In genomic region chr4:59873830-59874229, GRCm38 (mm10) we compare ENCODE assay signal across 17 mouse cellular contexts. TPM values are rescaled to one million over a fixed set of nuclear protein-coding genes. Genes with fewer than 3 reads are reported as not detected.
DNase-seq lines count a peak whose midpoint lies in the region; ATAC-seq and TF ChIP-seq lines count a peak whose summit lies in the region.
"Had no signal": no experiment of that assay in that cellular context is flagged by ENCODE, and none has a peak within 500 bp of the region (broad histone marks: within the 10 kb centered on the region; RNA-seq: fewer than 3 reads in every experiment).

No protein-coding gene starts in this region.

- DNase-seq in embryo, embryonic 10 days (ENCODE audit: low spot score): peak; percentile 16
- DNase-seq in embryo, embryonic 9.5 days (ENCODE audit: extremely low spot score): no peak
- no peak for DNase-seq in liver, embryonic 14.5 days (ENCODE audit: low read depth in 3 of 3, low spot score in 3 of 3)
- DNase-seq in liver, postnatal 0 days: no peak
- DNase-seq in ES-E14 (ENCODE audit: low read depth, low spot score): peak; percentile 56
- no peak for DNase-seq in adrenal gland, postnatal 10 days
- no peak for DNase-seq in c-Kit-positive CD71-positive TER-119-positive erythroid progenitor cells, embryonic 14.5 days (ENCODE audit: low spot score)
- DNase-seq: adrenal gland, adult 2 months; right cerebral cortex, postnatal 4 days had no signal

- H3K9me3 ChIP-seq in liver, embryonic 14.5 days (ENCODE audit: control insufficient read depth, low read length): no peaks in the 10 kb centered on the region
- no peaks in the 10 kb centered on the region for H3K9me3 ChIP-seq in liver, postnatal 0 days (ENCODE audit: low read length)
- H3K9me3 ChIP-seq in ES-E14 (ENCODE audit: control insufficient read depth, insufficient read depth, low read depth, low read length): no peaks in the 10 kb centered on the region
- H3K9me3 ChIP-seq: heart, embryonic 15.5 days; intestine, embryonic 15.5 days had no signal

- no peaks in the 10 kb centered on the region for H3K27me3 ChIP-seq in liver, embryonic 14.5 days (ENCODE audit: control insufficient read depth, insufficient read depth, low read length)
- no peaks in the 10 kb centered on the region for H3K27me3 ChIP-seq in liver, postnatal 0 days (ENCODE audit: insufficient read depth, low read length)
- H3K27me3 ChIP-seq: heart, embryonic 15.5 days; intestine, embryonic 15.5 days had no signal

- H3K4me1 ChIP-seq in liver, embryonic 14.5 days (replicated peaks; ENCODE audit: control insufficient read depth in 2 of 2, insufficient read depth in 2 of 2, low read length in 1 of 2): peaks cover 0 to 3% of the 10 kb centered on the region in 2 experiments; a peak in 2 of 4 replicates
- no peaks in the 10 kb centered on the region for H3K4me1 ChIP-seq in liver, postnatal 0 days (ENCODE audit: insufficient read depth)
- H3K4me1 ChIP-seq in ES-E14 (ENCODE audit: control insufficient read depth in 2 of 2, insufficient read depth in 2 of 2, low read length in 2 of 2, poor library complexity in 1 of 2): peaks cover 0 to 4% of the 10 kb centered on the region in 2 experiments; a peak in 2 of 4 replicates

- no peak for TF ChIP-seq EP300 in liver, embryonic 14.5 days (IDR thresholded peaks at IDR 0.05; ENCODE audit: low read depth)
- TF ChIP-seq EP300 in liver, postnatal 0 days (IDR thresholded peaks at IDR 0.05; ENCODE audit: low read depth): no peak

- no peak overlapping the region for H3K4me2 ChIP-seq in liver, embryonic 14.5 days (ENCODE audit: low read depth)
- H3K4me2 ChIP-seq in liver, postnatal 0 days (ENCODE audit: low read depth, low read length): no peak overlapping the region
- H3K4me2 ChIP-seq: heart, embryonic 15.5 days; intestine, embryonic 15.5 days had no signal

- peaks cover 97% of the 10 kb centered on the region for H3K79me2 ChIP-seq in macrophage (ENCODE audit: inconsistent target)

- H3K36me3 ChIP-seq in liver, embryonic 14.5 days (replicated peaks; ENCODE audit: control insufficient read depth, insufficient read depth, low read depth): no peaks in the 10 kb centered on the region
- H3K36me3 ChIP-seq in liver, postnatal 0 days (replicated peaks; ENCODE audit: insufficient read depth, low read length): 0 out of 2 replicates have a peak, but pooled peaks cover 3% of the 10 kb centered on the region
- H3K36me3 ChIP-seq in ES-E14 (ENCODE audit: control insufficient read depth, insufficient read depth, low read length, poor library complexity, severe bottlenecking) (peaks cover 2% of the 10 kb centered on the region), macrophage (ENCODE audit: inconsistent target) (0 out of 2 replicates have a peak, but pooled peaks cover 2% of the 10 kb centered on the region)
- H3K36me3 ChIP-seq: heart, embryonic 15.5 days; intestine, embryonic 15.5 days had no signal

- 29% methylated on average over 5 of the region's 5 CpGs for WGBS in liver, embryonic 14.5 days (ENCODE audit: insufficient replicate concordance)
- 35% methylated on average over 5 of the region's 5 CpGs for WGBS in liver, postnatal 0 days (ENCODE audit: insufficient replicate concordance)
- WGBS in macrophage (ENCODE audit: missing documents): 21% methylated on average over 5 of the region's 5 CpGs

- TF ChIP-seq CTCF in liver, embryonic 14.5 days (IDR thresholded peaks at IDR 0.05; ENCODE audit: low read depth): peak; percentile 11; the same call in 1 of the 2 replicates
- TF ChIP-seq CTCF in liver, postnatal 0 days (IDR thresholded peaks at IDR 0.05; ENCODE audit: low read depth): no peak

- H3K27ac ChIP-seq in liver, embryonic 14.5 days: no peak overlapping the region
- H3K27ac ChIP-seq in liver, postnatal 0 days (ENCODE audit: low read depth): no peak overlapping the region
- H3K27ac ChIP-seq in ES-E14 (ENCODE audit: insufficient read depth, low read depth, low read length, poor library complexity, severe bottlenecking) (no peak overlapping the region), macrophage (0 out of 2 replicates have a peak overlapping the region, but pooled peaks have one; percentile 17)
- H3K27ac ChIP-seq: heart, embryonic 15.5 days; intestine, embryonic 15.5 days; kidney, postnatal 0 days had no signal

- in situ Hi-C loops in ES-E14 (cut with MboI; ENCODE audit: low sequenced_read_pairs in 2 of 2, unreplicated experiment in 2 of 2): no loop called here

- ATAC-seq in liver, embryonic 14.5 days (ENCODE audit: insufficient read depth): no peak
- no peak for ATAC-seq in liver, postnatal 0 days
- ATAC-seq: intestine, embryonic 15.5 days had no signal

- H3K4me3 ChIP-seq in liver, embryonic 14.5 days (ENCODE audit: insufficient read depth in 1 of 2, low read depth in 2 of 2, low read length in 2 of 2): no peak overlapping the region
- no peak overlapping the region for H3K4me3 ChIP-seq in liver, postnatal 0 days (ENCODE audit: low read depth, low read length)
- H3K4me3 ChIP-seq in ES-E14 (ENCODE audit: insufficient read depth in 1 of 2, low read depth in 1 of 2, low read length in 2 of 2, poor library complexity in 1 of 2, severe bottlenecking in 1 of 2) (no peak overlapping the region), macrophage (ENCODE audit: inconsistent target) (no peak overlapping the region)
- H3K4me3 ChIP-seq: heart, embryonic 15.5 days; intestine, embryonic 15.5 days had no signal

- H3K9ac ChIP-seq in liver, embryonic 14.5 days (replicated peaks): no peak overlapping the region
- H3K9ac ChIP-seq in liver, postnatal 0 days (replicated peaks): no peak overlapping the region
- H3K9ac ChIP-seq in ES-E14 (ENCODE audit: insufficient read depth, low read depth, low read length, poor library complexity, severe bottlenecking): no peak overlapping the region
- H3K9ac ChIP-seq: heart, embryonic 15.5 days; intestine, embryonic 15.5 days had no signal

TF ChIP-seq in ES-E14, 5 proteins besides CTCF, POLR2A, EP300 and RAD21:
- TF ChIP-seq MAFK (IDR thresholded peaks at IDR 0.05; ENCODE audit: insufficient read depth, low read depth, low read length) (no peak), HCFC1 (IDR thresholded peaks at IDR 0.05; ENCODE audit: borderline replicate concordance, insufficient read depth, low read length) (no peak), CHD2 (IDR thresholded peaks at IDR 0.05; ENCODE audit: low read depth, low read length) (no peak), ZNF384 (IDR thresholded peaks at IDR 0.05; ENCODE audit: low read depth, low read length) (no peak), ZC3H11A (IDR thresholded peaks at IDR 0.05; ENCODE audit: borderline replicate concordance, low read depth, low read length) (no peak)

RNA-seq across cellular contexts. Expression of gene Slc46a2, which starts 41.0 kb away (rescaled TPM):
- not detected in 2 replicates for polyA plus RNA-seq in liver, embryonic 14.5 days (2012; rRNA removed)
- polyA plus RNA-seq in liver, embryonic 14.5 days (2014; fragmentation: Nextera tagmentation; extraction: Ambion mirVana): not detected in 2 replicates
- not detected in 2 replicates for polyA plus RNA-seq in liver, postnatal 0 days (2015; fragmentation: Nextera tagmentation; extraction: Ambion mirVana)
- total RNA-seq in ES-E14 (2012; rRNA removed): 0.05 TPM in 1 of 2 replicates, not detected in the other
- not detected for total RNA-seq in macrophage (2018; cell fraction: chromatin; rRNA removed)
- not detected for total RNA-seq in macrophage (2018; cell fraction: cytosol; rRNA removed)
- not detected for total RNA-seq in macrophage (2018; cell fraction: nucleus; rRNA removed)
- not detected in 3 replicates for polyA plus RNA-seq in macrophage (2018)
- total RNA-seq in adrenal gland, postnatal 10 days (2021): not detected
- total RNA-seq: adrenal gland, adult 2 months; gastrocnemius, adult 18-20 months; layer of hippocampus, postnatal 10 days had no signal
- polyA plus RNA-seq: adrenal gland, adult 2 months; intestine, embryonic 15.5 days; limb, embryonic 11.5 days; liver, embryonic 16.5 days had no signal

Comparison
In these comparisons a context has a peak if more than half of its experiments do, and no peak if none do; other contexts are left out.
1. DNase-seq: peak in embryo, embryonic 10 days (single experiment) and ES-E14 (single experiment); none in embryo, embryonic 9.5 days (single experiment), liver, embryonic 14.5 days (0 of 3), liver, postnatal 0 days (single experiment), adrenal gland, postnatal 10 days (single experiment) and c-Kit-positive CD71-positive TER-119-positive erythroid progenitor cells, embryonic 14.5 days (single experiment).